Mouse (Mus musculus) heart, embryonic 16.5 days (tissue): ENCODE results near the gene Enpp1. TPM values are rescaled to one million over a fixed set of nuclear protein-coding genes. Genes with fewer than 3 reads are reported as not detected.

ENCODE experiments used
- ATAC-seq: fragments of 200-750 bp; cut with Nextera tagmentation; replicated peaks from 2 replicates; pipeline ENCODE4 v1.8.0; 2017; ENCODE audit warnings: moderate number of reproducible peaks; ENCODE audit not compliant: insufficient read depth, low FRiP score; ENCODE audit errors: extremely low read depth
- H3K27ac ChIP-seq: fragments of 300-500 bp; sonication (generic); 2 replicates; pipeline ENCODE4 v1.5.1; 2014; ENCODE audit warnings: mild to moderate bottlenecking, low read length, control low read depth, moderate library complexity
- H3K27me3 ChIP-seq: fragments of 300-500 bp; sonication (generic); 2 replicates; pipeline ENCODE4 v1.6.1; 2014; ENCODE audit warnings: low read length, mixed read lengths; ENCODE audit not compliant: control insufficient read depth, insufficient read depth
- H3K36me3 ChIP-seq: fragments of 300-500 bp; sonication (generic); 2 replicates; pipeline ENCODE4 v1.6.1; 2014; ENCODE audit not compliant: control insufficient read depth, insufficient read depth
- H3K4me1 ChIP-seq: fragments of 300-500 bp; sonication (generic); 2 replicates; pipeline ENCODE4 v1.6.1; 2014; ENCODE audit warnings: low read length, mixed read lengths; ENCODE audit not compliant: control insufficient read depth, insufficient read depth
- H3K4me2 ChIP-seq: fragments of 300-500 bp; sonication (generic); 2 replicates; pipeline ENCODE4 v1.6.1; 2014; ENCODE audit warnings: low read depth, mild to moderate bottlenecking, control low read depth, low read length
- H3K4me3 ChIP-seq: fragments of 300-500 bp; sonication (generic); 2 replicates; pipeline ENCODE4 v1.5.1; 2014; ENCODE audit warnings: mild to moderate bottlenecking, control low read depth, low read length
- H3K9ac ChIP-seq: fragments of 300-500 bp; sonication (generic); 2 replicates; pipeline ENCODE4 v1.6.1; 2014; ENCODE audit warnings: low read length, control low read depth
- H3K9me3 ChIP-seq: fragments of 300-500 bp; sonication (generic); replicated peaks from 2 replicates; pipeline ENCODE4 v1.6.1; 2016; ENCODE audit warnings: low read length; ENCODE audit not compliant: control insufficient read depth
- WGBS: fragments of 180-500 bp; shearing (Covaris S2); extraction: QIAGEN DNeasy Blood & Tissue Kit; methylation state at CpG from one replicate; pipeline ENCODE4 v1.1.7; 2014; 5-methylcytosine and 5-hydroxymethylcytosine counted together
- polyA plus RNA-seq: library from polyadenylated mRNA; unstranded; fragments of >200 nt; fragmentation: Nextera tagmentation; extraction: Ambion mirVana; gene quantifications from 2 replicates; pipeline ENCODE4 v1.2.1, GENCODE M21; 2015

The Enpp1 gene
- polyA plus RNA-seq, 1 experiment from 2014 or later = 3.9 TPM

DNA sequence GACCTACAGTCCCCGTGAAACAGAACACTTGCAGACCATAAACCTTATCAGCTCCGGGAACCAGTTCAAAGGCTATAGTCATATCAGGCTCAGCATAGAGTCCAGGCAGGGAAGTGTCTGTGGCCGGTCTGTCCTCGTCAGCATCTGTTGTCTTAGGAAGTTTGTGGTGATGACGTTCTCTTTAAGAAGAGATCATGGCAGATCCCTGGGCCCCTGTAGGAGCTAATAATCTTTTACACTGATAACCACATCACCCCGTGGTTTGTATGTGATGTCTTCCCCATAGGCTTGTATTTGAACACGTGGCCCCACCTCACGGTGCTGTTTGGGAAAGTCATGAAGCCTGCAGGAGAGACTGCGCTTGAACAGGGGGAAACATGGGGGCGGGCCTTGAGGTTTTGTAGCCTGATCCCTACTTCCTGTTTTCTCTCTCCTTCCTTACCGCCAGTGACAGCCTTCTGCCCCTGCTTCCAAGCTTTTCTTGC is 76.6 kb downstream of the Enpp1 start:
- Histone ChIP-seq H3K4me1 (peaks cover 20% of the 10 kb centered on the region), H3K27ac (peak overlapping the region; percentile 33; the same call in 1 of the 2 replicates), H3K9ac (no peak overlapping the region), H3K4me3 (no peak overlapping the region), H3K9me3 (no peaks in the 10 kb centered on the region), H3K27me3 (no peaks in the 10 kb centered on the region; the same call in 1 of the 2 replicates), H3K36me3 (no peaks in the 10 kb centered on the region), H3K4me2 (peak overlapping the region; percentile 8; the same call in 1 of the 2 replicates)
- no peak for ATAC-seq
- 31% methylated on average over 11 of the region's 11 CpGs for WGBS

DNA sequence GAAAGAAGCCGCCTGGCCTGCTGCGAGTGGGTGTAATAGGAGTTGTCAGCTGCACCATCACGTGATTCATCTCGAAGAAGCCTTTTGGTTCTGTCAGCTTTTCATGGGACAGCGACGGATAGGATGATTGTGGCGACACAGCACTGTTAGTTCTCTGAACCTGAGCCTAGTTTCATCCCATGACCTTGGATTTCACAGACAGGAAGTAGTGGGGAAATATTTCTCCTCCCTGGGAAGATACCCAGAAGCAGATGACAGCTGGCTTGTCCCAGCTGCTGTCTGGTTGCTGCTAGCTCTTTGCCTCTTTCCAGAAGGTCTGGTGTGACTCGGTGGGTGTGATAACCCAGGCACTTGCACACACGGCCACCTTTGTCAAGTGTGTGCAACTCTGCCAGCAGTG is 77.7 kb downstream of the Enpp1 start:
- H3K9ac ChIP-seq = no peak overlapping the region
- no peaks in the 10 kb centered on the region; the same call in 1 of the 2 replicates for H3K27me3 ChIP-seq
- ATAC-seq = peak; percentile 28; the same call in 1 of the 2 replicates
- peaks cover 21% of the 10 kb centered on the region for H3K4me1 ChIP-seq
- H3K4me3 ChIP-seq = no peak overlapping the region
- H3K36me3 ChIP-seq = no peaks in the 10 kb centered on the region
- 56% methylated on average over 9 of the region's 9 CpGs for WGBS
- peak overlapping the region; percentile 53; the same call in 1 of the 2 replicates for H3K27ac ChIP-seq
- no peak overlapping the region for H3K4me2 ChIP-seq
- H3K9me3 ChIP-seq = no peaks in the 10 kb centered on the region

- Histone ChIP-seq H3K27ac (no peak overlapping the region), H3K4me2 (no peak overlapping the region), H3K4me3 (no peak overlapping the region), H3K36me3 (no peaks in the 10 kb centered on the region), H3K4me1 (peaks cover 14% of the 10 kb centered on the region), H3K9me3 (no peaks in the 10 kb centered on the region), H3K27me3 (no peaks in the 10 kb centered on the region; the same call in 1 of the 2 replicates), H3K9ac (no peak overlapping the region)
- ATAC-seq = no peak
- WGBS = 91% methylated on average over 5 of the region's 5 CpGs
These were observed 80.8 kb downstream of the Enpp1 start for GRCm38 (mm10) chr10:24631122-24631521.

- H3K27me3 ChIP-seq = no peaks in the 10 kb centered on the region; the same call in 1 of the 2 replicates
- peak overlapping the region; percentile 43 for H3K4me2 ChIP-seq
- H3K36me3 ChIP-seq = no peaks in the 10 kb centered on the region
- no peaks in the 10 kb centered on the region for H3K9me3 ChIP-seq
- H3K27ac ChIP-seq = no peak overlapping the region
- WGBS = 22% methylated on average over 18 of the region's 18 CpGs
- no peak for ATAC-seq
- no peak overlapping the region for H3K9ac ChIP-seq
- H3K4me3 ChIP-seq = peak overlapping the region; percentile 21; the same call in 1 of the 2 replicates
- H3K4me1 ChIP-seq = peaks cover 14% of the 10 kb centered on the region
These were observed 81.4 kb downstream of the Enpp1 start for GRCm38 (mm10) chr10:24630469-24631081.

DNA sequence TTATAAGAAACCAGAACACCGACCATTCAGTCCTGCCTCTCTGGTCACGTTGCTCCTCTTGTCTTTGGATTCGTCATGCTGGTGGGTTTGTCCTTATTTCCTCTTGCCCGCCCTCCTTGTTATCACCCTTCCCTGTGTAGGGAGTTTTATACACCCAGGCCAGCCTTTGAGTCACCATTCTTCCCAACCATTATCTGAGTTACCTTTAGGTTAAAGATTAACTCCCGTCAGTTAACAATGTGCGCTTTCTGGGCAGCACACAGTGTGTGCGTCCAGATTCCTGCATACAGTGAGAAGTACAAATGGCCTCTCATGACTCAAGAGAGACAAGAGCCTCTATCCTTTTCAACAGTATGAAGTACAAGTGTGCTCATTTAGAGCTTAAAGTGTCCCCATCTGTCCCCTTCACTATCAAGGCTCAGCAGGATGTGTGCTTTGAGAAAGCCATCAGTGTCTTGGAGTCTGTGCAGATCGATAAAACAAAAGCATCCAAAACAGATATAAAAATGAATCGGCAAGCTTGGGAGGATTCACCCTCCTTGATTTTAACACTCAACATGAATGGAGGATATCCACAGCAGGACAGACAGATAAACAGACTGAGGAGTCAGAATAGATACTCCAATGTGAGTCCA is 82.8 kb downstream of the Enpp1 start:
- ATAC-seq = no peak
- Histone ChIP-seq H3K4me1 (peaks cover 3% of the 10 kb centered on the region; the same call in 1 of the 2 replicates), H3K4me2 (peak overlapping the region; percentile 5; the same call in 1 of the 2 replicates), H3K9me3 (no peaks in the 10 kb centered on the region), H3K4me3 (no peak overlapping the region), H3K27me3 (no peaks in the 10 kb centered on the region; the same call in 1 of the 2 replicates), H3K36me3 (no peaks in the 10 kb centered on the region), H3K9ac (no peak overlapping the region), H3K27ac (0 out of 2 replicates have a peak overlapping the region, but pooled peaks have one; percentile 12)
- WGBS = 34% methylated on average over 9 of the region's 9 CpGs

GRCm38 (mm10) chr10:24628466-24628865 is 83.5 kb downstream of the Enpp1 start:
- Histone ChIP-seq H3K9ac (no peak overlapping the region), H3K9me3 (no peaks in the 10 kb centered on the region), H3K4me2 (no peak overlapping the region), H3K4me1 (peaks cover 3% of the 10 kb centered on the region; the same call in 1 of the 2 replicates), H3K27me3 (no peaks in the 10 kb centered on the region; the same call in 1 of the 2 replicates), H3K4me3 (no peak overlapping the region), H3K36me3 (no peaks in the 10 kb centered on the region), H3K27ac (no peak overlapping the region)
- ATAC-seq = no peak
- WGBS = 63% methylated on average over 9 of the region's 9 CpGs

DNA sequence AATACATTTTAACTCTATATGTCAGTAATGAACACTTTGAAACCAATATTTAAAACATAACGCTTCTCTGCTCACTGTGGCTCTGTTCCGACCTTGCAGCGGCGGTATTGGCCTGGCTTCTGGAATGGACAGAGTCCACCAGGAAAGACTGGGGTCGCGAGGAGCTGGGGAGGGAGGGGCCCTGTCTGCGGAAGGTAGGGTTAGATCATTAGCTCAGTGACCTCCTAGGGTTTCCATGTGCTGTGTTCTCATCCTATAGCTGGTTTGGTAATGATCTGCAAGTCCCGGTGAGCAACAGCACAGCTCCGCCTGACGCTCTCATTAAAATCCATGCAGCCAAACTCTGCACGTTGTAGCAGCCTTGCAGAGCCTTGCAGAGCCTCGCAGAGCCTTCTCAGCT is 84.7 kb downstream of the Enpp1 start:
- Histone ChIP-seq H3K27me3 (0 out of 2 replicates have a peak, but pooled peaks cover 2% of the 10 kb centered on the region), H3K36me3 (no peaks in the 10 kb centered on the region), H3K4me3 (no peak overlapping the region), H3K4me1 (peaks cover 3% of the 10 kb centered on the region; the same call in 1 of the 2 replicates), H3K27ac (no peak overlapping the region), H3K9ac (no peak overlapping the region), H3K4me2 (no peak overlapping the region), H3K9me3 (no peaks in the 10 kb centered on the region)
- ATAC-seq = no peak
- 70% methylated on average over 12 of the region's 12 CpGs for WGBS

GRCm38 (mm10) chr10:24625060-24625701 is 86.8 kb downstream of the Enpp1 start:
- Histone ChIP-seq H3K9ac (no peak overlapping the region), H3K27me3 (0 out of 2 replicates have a peak, but pooled peaks cover 2% of the 10 kb centered on the region), H3K27ac (no peak overlapping the region), H3K4me3 (peak overlapping the region; percentile 11; the same call in 1 of the 2 replicates), H3K9me3 (no peaks in the 10 kb centered on the region), H3K36me3 (no peaks in the 10 kb centered on the region), H3K4me1 (peaks cover 3% of the 10 kb centered on the region; the same call in 1 of the 2 replicates), H3K4me2 (peak overlapping the region; percentile 44; the same call in 1 of the 2 replicates)
- WGBS = 34% methylated on average over 24 of the region's 24 CpGs
- no peak for ATAC-seq
